Mouse (Mus musculus) MEL (cell line): Measurements from ENCODE around the gene Amt. TPM values are rescaled to one million over a fixed set of nuclear protein-coding genes. Genes with fewer than 3 reads are reported as not detected.

Experiments used
- DNase-seq: peaks from one replicate; pipeline ENCODE4 v3.0.0; 2011; ENCODE audit warnings: low read depth, low spot score
- H3K27ac ChIP-seq: 2 replicates; pipeline ENCODE4 v1.5.1; 2012; ENCODE audit warnings: low read depth, mild to moderate bottlenecking, control low read depth, low read length, moderate library complexity; ENCODE audit not compliant: control insufficient read depth
- H3K27me3 ChIP-seq, 2 experiments: fragments of 150-350 bp in 1 of 2; sonication (generic) in 1 of 2; 2 replicates each; pipeline ENCODE4 v1.6.1; 2012; ENCODE audit warnings: low read length in 2 of 2, mild to moderate bottlenecking in 2 of 2, improper control_type of control experiment in 1 of 2, moderate library complexity in 1 of 2; ENCODE audit not compliant: insufficient read depth in 2 of 2, control insufficient read depth in 1 of 2
- H3K36me3 ChIP-seq, 2 experiments: 2 replicates each; pipeline ENCODE4 v1.6.1; 2012 to 2014; ENCODE audit warnings: low read length in 2 of 2, improper control_type of control experiment in 1 of 2, inconsistent platforms in 1 of 2, mild to moderate bottlenecking in 1 of 2; ENCODE audit not compliant: insufficient read depth in 2 of 2, control insufficient read depth in 1 of 2
- H3K4me1 ChIP-seq, 2 experiments: fragments of 150-350 bp in 1 of 2; sonication (generic) in 1 of 2; 2 replicates each; pipeline ENCODE4 v1.6.1; 2012; ENCODE audit warnings: low read length in 2 of 2, improper control_type of control experiment in 1 of 2, mild to moderate bottlenecking in 1 of 2; ENCODE audit not compliant: insufficient read depth in 2 of 2, control insufficient read depth in 1 of 2
- H3K4me3 ChIP-seq, 2 experiments: fragments of 150-350 bp in 1 of 2; sonication (generic) in 1 of 2; 2 replicates each; pipeline ENCODE4 v1.5.1; 2012; ENCODE audit warnings: low read depth in 2 of 2, low read length in 2 of 2, mild to moderate bottlenecking in 2 of 2, moderate library complexity in 2 of 2, control low read depth in 1 of 2, improper control_type of control experiment in 1 of 2; ENCODE audit not compliant: control insufficient read depth in 1 of 2, insufficient read depth in 1 of 2
- H3K79me2 ChIP-seq: 2 replicates; pipeline ENCODE4 v1.6.1; 2012; ENCODE audit warnings: mild to moderate bottlenecking, low read length, moderate library complexity; ENCODE audit not compliant: control insufficient read depth, poor library complexity, insufficient read depth
- H3K9ac ChIP-seq: 2 replicates; pipeline ENCODE4 v1.6.1; 2012; ENCODE audit warnings: low read depth, mild to moderate bottlenecking, control low read depth, low read length, moderate library complexity; ENCODE audit not compliant: control insufficient read depth, poor library complexity, severe bottlenecking
- H3K9me3 ChIP-seq: fragments of 150-350 bp; sonication (generic); replicated peaks from 2 replicates; pipeline ENCODE4 v1.6.1; 2012; ENCODE audit warnings: mild to moderate bottlenecking, low read length, improper control_type of control experiment, moderate library complexity; ENCODE audit not compliant: insufficient read depth
- BHLHE40 ChIP-seq: IDR thresholded peaks from 2 replicates; pipeline ENCODE4 v1.6.1; 2012; ENCODE audit warnings: low read depth, mild to moderate bottlenecking, inconsistent platforms, low read length, improper control_type of control experiment, borderline replicate concordance
- CHD1 ChIP-seq: IDR thresholded peaks from 2 replicates; pipeline ENCODE4 v1.6.1; 2012; ENCODE audit warnings: low read depth, mild to moderate bottlenecking, inconsistent platforms, low read length, improper control_type of control experiment
- CHD2 ChIP-seq: IDR thresholded peaks from 2 replicates; pipeline ENCODE4 v1.6.1; 2011; ENCODE audit warnings: low read length, improper control_type of control experiment
- CTCF ChIP-seq, 3 experiments: IDR thresholded peaks in 2 of 3; conservative IDR thresholded peaks in 1 of 3; 2 replicates each; pipeline ENCODE4 v1.5.1; 2011 to 2012; ENCODE audit warnings: low read length in 3 of 3, low read depth in 2 of 3, mild to moderate bottlenecking in 2 of 3, improper control_type of control experiment in 1 of 3, inconsistent platforms in 1 of 3, mixed read lengths in 1 of 3, moderate library complexity in 1 of 3; ENCODE audit not compliant: control insufficient read depth in 1 of 3, insufficient read depth in 1 of 3, poor library complexity in 1 of 3, severe bottlenecking in 1 of 3
- ELF1 ChIP-seq: IDR thresholded peaks from 2 replicates; pipeline ENCODE4 v1.6.1; 2014; ENCODE audit warnings: low read depth, mild to moderate bottlenecking, inconsistent platforms, low read length, improper control_type of control experiment, moderate library complexity
- EP300 ChIP-seq, 2 experiments: IDR thresholded peaks; 2 replicates each; pipeline ENCODE4 v1.6.1; 2011; ENCODE audit warnings: improper control_type of control experiment in 2 of 2, low read length in 2 of 2, low read depth in 1 of 2, mild to moderate bottlenecking in 1 of 2
- ETS1 ChIP-seq: IDR thresholded peaks from 2 replicates; pipeline ENCODE4 v1.6.1; 2012; ENCODE audit warnings: low read depth, mild to moderate bottlenecking, inconsistent platforms, low read length, improper control_type of control experiment, moderate library complexity
- GATA1 ChIP-seq: IDR thresholded peaks from 2 replicates; pipeline ENCODE4 v1.6.1; 2011; ENCODE audit warnings: low read depth, low read length, improper control_type of control experiment
- HCFC1 ChIP-seq: IDR thresholded peaks from 2 replicates; pipeline ENCODE4 v1.6.1; 2012; ENCODE audit warnings: low read depth, mild to moderate bottlenecking, inconsistent platforms, low read length, improper control_type of control experiment, moderate library complexity
- JUND ChIP-seq: IDR thresholded peaks from 2 replicates; pipeline ENCODE4 v1.6.1; 2011; ENCODE audit warnings: low read depth, mild to moderate bottlenecking, improper control_type of control experiment, low read length
- KAT2A ChIP-seq: conservative IDR thresholded peaks from 2 replicates; pipeline ENCODE4 v1.6.1; 2012; ENCODE audit warnings: low read depth, low read length, improper control_type of control experiment, inconsistent platforms
- MAFK ChIP-seq: IDR thresholded peaks from 2 replicates; pipeline ENCODE4 v1.6.1; 2011; ENCODE audit warnings: low read depth, mild to moderate bottlenecking, low read length, improper control_type of control experiment, borderline replicate concordance
- MAX ChIP-seq: IDR thresholded peaks from 2 replicates; pipeline ENCODE4 v1.6.1; 2011; ENCODE audit warnings: low read length, improper control_type of control experiment
- MAZ ChIP-seq: IDR thresholded peaks from 2 replicates; pipeline ENCODE4 v1.6.1; 2012; ENCODE audit warnings: low read depth, mild to moderate bottlenecking, inconsistent platforms, low read length, improper control_type of control experiment
- MXI1 ChIP-seq: IDR thresholded peaks from 2 replicates; pipeline ENCODE4 v1.6.1; 2011; ENCODE audit warnings: mild to moderate bottlenecking, low read depth, low read length, improper control_type of control experiment
- MYB ChIP-seq: IDR thresholded peaks from 2 replicates; pipeline ENCODE4 v1.6.1; 2011; ENCODE audit warnings: mild to moderate bottlenecking, low read depth, low read length, improper control_type of control experiment
- MYC ChIP-seq: IDR thresholded peaks from 2 replicates; pipeline ENCODE4 v1.6.1; 2011; ENCODE audit warnings: low read depth, mild to moderate bottlenecking, low read length, improper control_type of control experiment, moderate library complexity
- NELFE ChIP-seq: IDR thresholded peaks from 2 replicates; pipeline ENCODE4 v1.6.1; 2011; ENCODE audit warnings: low read depth, low read length, improper control_type of control experiment
- NRF1 ChIP-seq: IDR thresholded peaks from 2 replicates; pipeline ENCODE4 v1.6.1; 2014; ENCODE audit warnings: low read depth, mild to moderate bottlenecking, inconsistent platforms, low read length, improper control_type of control experiment, moderate library complexity; ENCODE audit not compliant: poor library complexity, insufficient read depth, severe bottlenecking
- POLR2A ChIP-seq, 2 experiments: IDR thresholded peaks; 2 replicates each; pipeline ENCODE4 v1.6.1; 2011 to 2012; ENCODE audit warnings: low read length in 2 of 2, mild to moderate bottlenecking in 2 of 2, control low read depth in 1 of 2, improper control_type of control experiment in 1 of 2, low read depth in 1 of 2, moderate library complexity in 1 of 2; ENCODE audit not compliant: control insufficient read depth in 1 of 2, insufficient read depth in 1 of 2, poor library complexity in 1 of 2
- POLR2AphosphoS2 ChIP-seq: IDR thresholded peaks from 2 replicates; pipeline ENCODE4 v1.6.1; 2011; ENCODE audit warnings: low read length, improper control_type of control experiment
- POLR2AphosphoS5 ChIP-seq: IDR thresholded peaks from 2 replicates; pipeline ENCODE4 v1.6.1; 2012; ENCODE audit warnings: low read depth, borderline replicate concordance, mild to moderate bottlenecking, inconsistent platforms, low read length, moderate library complexity, mixed read lengths
- RAD21 ChIP-seq: IDR thresholded peaks from 2 replicates; pipeline ENCODE4 v1.6.1; 2011; ENCODE audit warnings: mild to moderate bottlenecking, low read depth, low read length, improper control_type of control experiment
- RCOR1 ChIP-seq: IDR thresholded peaks from 2 replicates; pipeline ENCODE4 v1.6.1; 2012; ENCODE audit warnings: low read depth, mild to moderate bottlenecking, inconsistent platforms, low read length, improper control_type of control experiment
- SIN3A ChIP-seq: IDR thresholded peaks from 2 replicates; pipeline ENCODE4 v1.6.1; 2012; ENCODE audit warnings: low read length, improper control_type of control experiment, inconsistent platforms
- TBP ChIP-seq: IDR thresholded peaks from 2 replicates; pipeline ENCODE4 v1.8.0; 2011; ENCODE audit warnings: low read depth, low read length, improper control_type of control experiment
- TCF12 ChIP-seq: IDR thresholded peaks from 2 replicates; pipeline ENCODE4 v1.6.1; 2014; ENCODE audit warnings: low read depth, mild to moderate bottlenecking, inconsistent platforms, low read length, improper control_type of control experiment, moderate library complexity
- UBTF ChIP-seq: IDR thresholded peaks from 2 replicates; pipeline ENCODE4 v1.6.1; 2012; ENCODE audit warnings: low read depth, mild to moderate bottlenecking, inconsistent platforms, low read length, improper control_type of control experiment, moderate library complexity, borderline replicate concordance; ENCODE audit not compliant: insufficient read depth
- USF1 ChIP-seq: IDR thresholded peaks from 2 replicates; pipeline ENCODE4 v1.6.1; 2014; ENCODE audit warnings: low read depth, mild to moderate bottlenecking, inconsistent platforms, low read length, improper control_type of control experiment, moderate library complexity
- USF2 ChIP-seq, 2 experiments: IDR thresholded peaks; 2 replicates each; pipeline ENCODE4 v1.6.1; 2011 to 2012; ENCODE audit warnings: improper control_type of control experiment in 2 of 2, low read length in 2 of 2, borderline replicate concordance in 1 of 2, inconsistent platforms in 1 of 2, low read depth in 1 of 2, mild to moderate bottlenecking in 1 of 2; ENCODE audit not compliant: insufficient read depth in 1 of 2
- ZMIZ1 ChIP-seq: IDR thresholded peaks from 2 replicates; pipeline ENCODE4 v1.6.1; 2012; ENCODE audit warnings: low read depth, mild to moderate bottlenecking, inconsistent platforms, low read length, improper control_type of control experiment, moderate library complexity
- ZNF384 ChIP-seq: IDR thresholded peaks from 2 replicates; pipeline ENCODE4 v1.6.1; 2012; ENCODE audit warnings: low read depth, mild to moderate bottlenecking, inconsistent platforms, low read length, improper control_type of control experiment
- polyA plus RNA-seq, 2 experiments: library from polyadenylated mRNA; stranded (reverse) in 1 of 2; unstranded in 1 of 2; fragments of >175 nt in 1 of 2; fragments of >200 nt in 1 of 2; gene quantifications; 2 replicates each; pipeline versions ENCODE4 v1.2.1 to v1.2.4; 2012; ENCODE audit warnings: low replicate concordance in 2 of 2, low read depth in 1 of 2; ENCODE audit not compliant: insufficient read length in 2 of 2, insufficient read depth in 1 of 2, missing spikeins in 1 of 2
- total RNA-seq: library from RNA; depleted of rRNA; stranded (reverse); fragments of 300-350 nt; gene quantifications from 2 replicates; pipeline ENCODE4 v1.2.3, GENCODE M21; 2012

Amt gene
- total and polyA plus RNA-seq, 3 experiments = 0.15 to 0.58 TPM; not detected in 1

- peak; percentile 100 for TF ChIP-seq NELFE
- TF ChIP-seq BHLHE40 = no peak
- TF ChIP-seq TCF12 = peak; percentile 49; the same call in 1 of the 2 replicates
- no peak for TF ChIP-seq EP300 (IDR thresholded peaks at IDR 0.05; ENCODE audit: low read depth in 1 of 2, low read length in 2 of 2)
- no peak for TF ChIP-seq ZNF384
- no peak for TF ChIP-seq CHD1
- peak; percentile 96 for TF ChIP-seq POLR2AphosphoS2
- TF ChIP-seq MAZ = no peak
- TF ChIP-seq MAFK = no peak
- peak; percentile 95 for TF ChIP-seq ELF1
- TF ChIP-seq CTCF (IDR thresholded peaks at IDR 0.05 in 2 of 3, conservative IDR thresholded peaks at IDR 0.05 in 1 of 3; ENCODE audit: control insufficient read depth in 1 of 3, insufficient read depth in 1 of 3, low read depth in 2 of 3, low read length in 3 of 3, poor library complexity in 1 of 3, severe bottlenecking in 1 of 3) = no peak
- TF ChIP-seq, all 39 proteins: peak for 14
Measured at GRCm38 (mm10) chr9:108305629-108306520, 9.2 kb downstream of the Amt start, which contains the start of the genes Rhoa and Tcta (continued).

GRCm38 (mm10) chr9:108306571-108306980, 9.9 kb downstream of the Amt start:
- Histone ChIP-seq H3K9me3 (no peaks in the 10 kb centered on the region), H3K79me2 (peaks cover 54% of the 10 kb centered on the region), H3K9ac (peak overlapping the region; percentile 99), H3K4me1 (peaks cover 4 to 21% of the 10 kb centered on the region in 2 experiments; a peak in 3 of 4 replicates), H3K4me3 (peak overlapping the region; percentile 87 to 98), H3K27ac (peak overlapping the region; percentile 99), H3K27me3 (no peaks in the 10 kb centered on the region), H3K36me3 (peaks cover 2 to 42% of the 10 kb centered on the region in 2 experiments; a peak in 3 of 4 replicates)
- peak; percentile 81 for DNase-seq
- TF ChIP-seq JUND = no peak
- TF ChIP-seq MAX = peak; percentile 37; the same call in 1 of the 2 replicates
- no peak for TF ChIP-seq BHLHE40
- peak; percentile 74; the same call in 1 of the 2 replicates for TF ChIP-seq MXI1
- TF ChIP-seq POLR2A (IDR thresholded peaks at IDR 0.05; ENCODE audit: control insufficient read depth in 1 of 2, insufficient read depth in 1 of 2, low read depth in 1 of 2, low read length in 2 of 2, poor library complexity in 1 of 2) = peak in 1 of 2 experiments; percentile 9; a peak in 1 of 4 replicates
- 0 out of 2 replicates have a peak, but pooled peaks have one; percentile 27 for TF ChIP-seq NRF1
- no peak; the same call in none of the 2 replicates for TF ChIP-seq HCFC1
- peak; percentile 52; the same call in 1 of the 2 replicates for TF ChIP-seq SIN3A
- no peak for TF ChIP-seq NELFE
- no peak for TF ChIP-seq ZMIZ1
- no peak for TF ChIP-seq CHD2
- no peak for TF ChIP-seq MYB
- TF ChIP-seq MYC = no peak
- TF ChIP-seq USF2 (IDR thresholded peaks at IDR 0.05; ENCODE audit: borderline replicate concordance in 1 of 2, insufficient read depth in 1 of 2, low read depth in 1 of 2, low read length in 2 of 2) = no peak
- peak; percentile 97; the same call in 1 of the 2 replicates for TF ChIP-seq UBTF
- no peak for TF ChIP-seq KAT2A
- TF ChIP-seq TCF12 = no peak
- TF ChIP-seq RCOR1 = no peak
- TF ChIP-seq TBP = no peak
- TF ChIP-seq ELF1 = peak; percentile 58
- no peak for TF ChIP-seq ETS1
- TF ChIP-seq POLR2AphosphoS5 = no peak
- no peak for TF ChIP-seq USF1
- no peak for TF ChIP-seq MAFK
- no peak for TF ChIP-seq RAD21
- TF ChIP-seq ZNF384 = no peak
- no peak for TF ChIP-seq GATA1
